Mouse (Mus musculus): ENCODE results near the gene Cyp4f16.
"Not testable (repeated sequence)": the region's sequence is repeated elsewhere in the genome, so short reads cannot be mapped to it uniquely, and the experiment has no call there.

Cyp4f16 gene

GRCm38 (mm10) chr17:32550900-32551770 is 14.8 kb downstream of the Cyp4f16 start:
- DNase-seq: peak; percentile 83 to 85

DNA sequence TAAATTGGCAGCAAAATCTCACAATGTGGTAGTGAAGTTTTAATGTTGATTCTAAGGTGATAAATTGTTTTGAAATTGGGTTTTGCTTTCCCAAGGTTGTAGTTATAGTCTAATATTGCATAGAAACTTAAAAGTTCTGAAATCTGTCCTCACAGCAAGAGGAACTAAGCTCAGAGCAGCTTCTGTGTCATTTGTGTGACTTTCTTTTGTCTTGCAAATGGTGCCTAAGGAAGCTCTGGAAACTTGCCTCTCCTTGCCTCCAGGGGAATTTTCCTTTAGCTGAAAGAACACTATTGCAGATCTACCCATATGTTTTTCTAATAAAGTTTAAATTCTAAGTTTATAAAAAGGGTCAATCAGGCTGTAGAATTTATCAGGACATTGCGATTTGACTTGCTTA is 16.7 kb downstream of the Cyp4f16 start:
- DNase-seq: not testable (repeated sequence)

- DNase-seq: not testable (repeated sequence)
These were observed 18.0 kb downstream of the Cyp4f16 start for GRCm38 (mm10) chr17:32554368-32554767.

GRCm38 (mm10) chr17:32563301-32563700 is 26.9 kb downstream of the Cyp4f16 start:
- not testable (repeated sequence) for DNase-seq

- peak; percentile 15 for DNase-seq
These were observed 36.9 kb downstream of the Cyp4f16 start for GRCm38 (mm10) chr17:32573286-32573685.

DNA sequence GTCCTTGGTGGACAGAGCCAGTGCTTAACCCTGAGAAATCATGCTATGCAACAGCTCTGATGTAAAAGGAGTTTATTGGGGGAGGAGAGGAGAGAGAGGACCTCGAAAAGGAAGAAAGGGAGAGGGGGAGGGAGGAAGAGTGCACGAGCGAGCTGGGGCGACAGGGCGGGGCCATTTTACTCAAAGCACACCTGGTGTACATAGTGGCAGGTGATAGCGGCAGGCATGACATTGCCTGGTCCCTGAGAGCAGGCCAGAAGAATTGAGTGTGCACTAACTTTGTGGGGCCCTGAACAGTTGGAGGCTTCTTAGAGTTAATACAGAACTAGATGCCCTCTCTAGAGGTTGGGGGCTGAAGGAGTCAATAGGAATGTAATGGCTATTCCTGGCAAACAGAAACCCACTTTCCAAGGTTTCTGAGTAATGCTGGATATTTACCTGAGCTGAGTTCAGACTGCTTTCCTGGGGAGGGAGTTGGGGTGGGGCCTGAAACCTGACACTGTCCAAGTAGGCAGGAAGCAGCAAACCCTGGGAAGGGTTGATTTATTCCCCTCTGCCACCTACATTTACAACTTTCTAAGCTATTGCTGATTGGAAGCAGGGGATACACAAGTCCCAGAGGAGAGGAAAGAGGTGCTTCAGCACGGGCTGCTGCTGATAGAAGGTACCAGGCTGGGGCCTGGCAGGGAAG is 41.3 kb downstream of the Cyp4f16 start:
- no peak for DNase-seq

- no peak for DNase-seq
These were observed 60.1 kb downstream of the Cyp4f16 start for GRCm38 (mm10) chr17:32596494-32596893.
